Mouse (Mus musculus) MEL (cell line): ENCODE measurements around the gene Gjb4. TPM values are rescaled to one million over a fixed set of nuclear protein-coding genes. Genes with fewer than 3 reads are reported as not detected.

ENCODE experiments used
- DNase-seq: peaks from one replicate; pipeline ENCODE4 v3.0.0; 2011; ENCODE audit warnings: low read depth, low spot score
- H3K27ac ChIP-seq: 2 replicates; pipeline ENCODE4 v1.5.1; 2012; ENCODE audit warnings: low read depth, mild to moderate bottlenecking, control low read depth, low read length, moderate library complexity; ENCODE audit not compliant: control insufficient read depth
- H3K27me3 ChIP-seq, 2 experiments: fragments of 150-350 bp in 1 of 2; sonication (generic) in 1 of 2; 2 replicates each; pipeline ENCODE4 v1.6.1; 2012; ENCODE audit warnings: low read length in 2 of 2, mild to moderate bottlenecking in 2 of 2, improper control_type of control experiment in 1 of 2, moderate library complexity in 1 of 2; ENCODE audit not compliant: insufficient read depth in 2 of 2, control insufficient read depth in 1 of 2
- H3K36me3 ChIP-seq, 2 experiments: 2 replicates each; pipeline ENCODE4 v1.6.1; 2012 to 2014; ENCODE audit warnings: low read length in 2 of 2, improper control_type of control experiment in 1 of 2, inconsistent platforms in 1 of 2, mild to moderate bottlenecking in 1 of 2; ENCODE audit not compliant: insufficient read depth in 2 of 2, control insufficient read depth in 1 of 2
- H3K4me1 ChIP-seq, 2 experiments: fragments of 150-350 bp in 1 of 2; sonication (generic) in 1 of 2; 2 replicates each; pipeline ENCODE4 v1.6.1; 2012; ENCODE audit warnings: low read length in 2 of 2, improper control_type of control experiment in 1 of 2, mild to moderate bottlenecking in 1 of 2; ENCODE audit not compliant: insufficient read depth in 2 of 2, control insufficient read depth in 1 of 2
- H3K4me3 ChIP-seq, 2 experiments: fragments of 150-350 bp in 1 of 2; sonication (generic) in 1 of 2; 2 replicates each; pipeline ENCODE4 v1.5.1; 2012; ENCODE audit warnings: low read depth in 2 of 2, low read length in 2 of 2, mild to moderate bottlenecking in 2 of 2, moderate library complexity in 2 of 2, control low read depth in 1 of 2, improper control_type of control experiment in 1 of 2; ENCODE audit not compliant: control insufficient read depth in 1 of 2, insufficient read depth in 1 of 2
- H3K79me2 ChIP-seq: 2 replicates; pipeline ENCODE4 v1.6.1; 2012; ENCODE audit warnings: mild to moderate bottlenecking, low read length, moderate library complexity; ENCODE audit not compliant: control insufficient read depth, poor library complexity, insufficient read depth
- H3K9ac ChIP-seq: 2 replicates; pipeline ENCODE4 v1.6.1; 2012; ENCODE audit warnings: low read depth, mild to moderate bottlenecking, control low read depth, low read length, moderate library complexity; ENCODE audit not compliant: control insufficient read depth, poor library complexity, severe bottlenecking
- H3K9me3 ChIP-seq: fragments of 150-350 bp; sonication (generic); replicated peaks from 2 replicates; pipeline ENCODE4 v1.6.1; 2012; ENCODE audit warnings: mild to moderate bottlenecking, low read length, improper control_type of control experiment, moderate library complexity; ENCODE audit not compliant: insufficient read depth
- CHD2 ChIP-seq: IDR thresholded peaks from 2 replicates; pipeline ENCODE4 v1.6.1; 2011; ENCODE audit warnings: low read length, improper control_type of control experiment
- CTCF ChIP-seq, 3 experiments: IDR thresholded peaks in 2 of 3; conservative IDR thresholded peaks in 1 of 3; 2 replicates each; pipeline ENCODE4 v1.5.1; 2011 to 2012; ENCODE audit warnings: low read length in 3 of 3, low read depth in 2 of 3, mild to moderate bottlenecking in 2 of 3, improper control_type of control experiment in 1 of 3, inconsistent platforms in 1 of 3, mixed read lengths in 1 of 3, moderate library complexity in 1 of 3; ENCODE audit not compliant: control insufficient read depth in 1 of 3, insufficient read depth in 1 of 3, poor library complexity in 1 of 3, severe bottlenecking in 1 of 3
- ELF1 ChIP-seq: IDR thresholded peaks from 2 replicates; pipeline ENCODE4 v1.6.1; 2014; ENCODE audit warnings: low read depth, mild to moderate bottlenecking, inconsistent platforms, low read length, improper control_type of control experiment, moderate library complexity
- EP300 ChIP-seq, 2 experiments: IDR thresholded peaks; 2 replicates each; pipeline ENCODE4 v1.6.1; 2011; ENCODE audit warnings: improper control_type of control experiment in 2 of 2, low read length in 2 of 2, low read depth in 1 of 2, mild to moderate bottlenecking in 1 of 2
- GABPA ChIP-seq: IDR thresholded peaks from 2 replicates; pipeline ENCODE4 v1.6.1; 2012; ENCODE audit warnings: low read depth, mild to moderate bottlenecking, inconsistent platforms, low read length, improper control_type of control experiment, moderate library complexity
- HCFC1 ChIP-seq: IDR thresholded peaks from 2 replicates; pipeline ENCODE4 v1.6.1; 2012; ENCODE audit warnings: low read depth, mild to moderate bottlenecking, inconsistent platforms, low read length, improper control_type of control experiment, moderate library complexity
- JUND ChIP-seq: IDR thresholded peaks from 2 replicates; pipeline ENCODE4 v1.6.1; 2011; ENCODE audit warnings: low read depth, mild to moderate bottlenecking, improper control_type of control experiment, low read length
- KAT2A ChIP-seq: conservative IDR thresholded peaks from 2 replicates; pipeline ENCODE4 v1.6.1; 2012; ENCODE audit warnings: low read depth, low read length, improper control_type of control experiment, inconsistent platforms
- MAX ChIP-seq: IDR thresholded peaks from 2 replicates; pipeline ENCODE4 v1.6.1; 2011; ENCODE audit warnings: low read length, improper control_type of control experiment
- MYB ChIP-seq: IDR thresholded peaks from 2 replicates; pipeline ENCODE4 v1.6.1; 2011; ENCODE audit warnings: mild to moderate bottlenecking, low read depth, low read length, improper control_type of control experiment
- MYC ChIP-seq: IDR thresholded peaks from 2 replicates; pipeline ENCODE4 v1.6.1; 2011; ENCODE audit warnings: low read depth, mild to moderate bottlenecking, low read length, improper control_type of control experiment, moderate library complexity
- NRF1 ChIP-seq: IDR thresholded peaks from 2 replicates; pipeline ENCODE4 v1.6.1; 2014; ENCODE audit warnings: low read depth, mild to moderate bottlenecking, inconsistent platforms, low read length, improper control_type of control experiment, moderate library complexity; ENCODE audit not compliant: poor library complexity, insufficient read depth, severe bottlenecking
- RAD21 ChIP-seq: IDR thresholded peaks from 2 replicates; pipeline ENCODE4 v1.6.1; 2011; ENCODE audit warnings: mild to moderate bottlenecking, low read depth, low read length, improper control_type of control experiment
- SMC3 ChIP-seq: IDR thresholded peaks from 2 replicates; pipeline ENCODE4 v1.6.1; 2011; ENCODE audit warnings: low read depth, low read length, improper control_type of control experiment
- TCF12 ChIP-seq: IDR thresholded peaks from 2 replicates; pipeline ENCODE4 v1.6.1; 2014; ENCODE audit warnings: low read depth, mild to moderate bottlenecking, inconsistent platforms, low read length, improper control_type of control experiment, moderate library complexity
- USF2 ChIP-seq, 2 experiments: IDR thresholded peaks; 2 replicates each; pipeline ENCODE4 v1.6.1; 2011 to 2012; ENCODE audit warnings: improper control_type of control experiment in 2 of 2, low read length in 2 of 2, borderline replicate concordance in 1 of 2, inconsistent platforms in 1 of 2, low read depth in 1 of 2, mild to moderate bottlenecking in 1 of 2; ENCODE audit not compliant: insufficient read depth in 1 of 2
- ZC3H11A ChIP-seq: IDR thresholded peaks from 2 replicates; pipeline ENCODE4 v1.6.1; 2012; ENCODE audit warnings: low read depth, mild to moderate bottlenecking, inconsistent platforms, low read length, improper control_type of control experiment
- polyA plus RNA-seq, 2 experiments: library from polyadenylated mRNA; stranded (reverse) in 1 of 2; unstranded in 1 of 2; fragments of >175 nt in 1 of 2; fragments of >200 nt in 1 of 2; gene quantifications; 2 replicates each; pipeline versions ENCODE4 v1.2.1 to v1.2.4; 2012; ENCODE audit warnings: low replicate concordance in 2 of 2, low read depth in 1 of 2; ENCODE audit not compliant: insufficient read length in 2 of 2, insufficient read depth in 1 of 2, missing spikeins in 1 of 2
- total RNA-seq: library from RNA; depleted of rRNA; stranded (reverse); fragments of 300-350 nt; gene quantifications from 2 replicates; pipeline ENCODE4 v1.2.3, GENCODE M21; 2012

Gene Gjb4
- total and polyA plus RNA-seq, 3 experiments = not detected

GRCm38 (mm10) chr4:127323651-127324050, 30.2 kb downstream of the Gjb4 start:
- Histone ChIP-seq H3K4me1 (no peaks in the 10 kb centered on the region), H3K36me3 (no peaks in the 10 kb centered on the region), H3K27me3 (no peaks in the 10 kb centered on the region), H3K79me2 (no peaks in the 10 kb centered on the region), H3K4me3 (no peak overlapping the region), H3K27ac (no peak overlapping the region), H3K9me3 (no peaks in the 10 kb centered on the region), H3K9ac (no peak overlapping the region)
- no peak for DNase-seq
- TF ChIP-seq JUND (no peak), MYC (no peak), KAT2A (no peak), EP300 (IDR thresholded peaks at IDR 0.05; ENCODE audit: low read depth in 1 of 2, low read length in 2 of 2) (no peak), TCF12 (no peak), MYB (no peak), CHD2 (no peak), NRF1 (no peak), HCFC1 (no peak), MAX (no peak), ELF1 (no peak)

GRCm38 (mm10) chr4:127319613-127320012, 34.3 kb downstream of the Gjb4 start:
- peak; percentile 48 for DNase-seq
- Histone ChIP-seq H3K9ac (no peak overlapping the region), H3K27me3 (no peaks in the 10 kb centered on the region), H3K79me2 (no peaks in the 10 kb centered on the region), H3K9me3 (no peaks in the 10 kb centered on the region), H3K4me3 (no peak overlapping the region), H3K36me3 (no peaks in the 10 kb centered on the region), H3K4me1 (no peaks in the 10 kb centered on the region), H3K27ac (no peak overlapping the region)
- no peak for TF ChIP-seq JUND
- no peak for TF ChIP-seq USF2 (IDR thresholded peaks at IDR 0.05; ENCODE audit: borderline replicate concordance in 1 of 2, insufficient read depth in 1 of 2, low read depth in 1 of 2, low read length in 2 of 2)
- peak; percentile 56 for TF ChIP-seq RAD21
- TF ChIP-seq SMC3 = peak; percentile 48
- TF ChIP-seq GABPA = no peak
- TF ChIP-seq ZC3H11A = 0 out of 2 replicates have a peak, but pooled peaks have one; percentile 17
- peak; percentile 55 to 74 (median 65) for TF ChIP-seq CTCF (IDR thresholded peaks at IDR 0.05 in 2 of 3, conservative IDR thresholded peaks at IDR 0.05 in 1 of 3; ENCODE audit: control insufficient read depth in 1 of 3, insufficient read depth in 1 of 3, low read depth in 2 of 3, low read length in 3 of 3, poor library complexity in 1 of 3, severe bottlenecking in 1 of 3)
